Mouse (Mus musculus) heart, postnatal 0 days (tissue): Measurements from ENCODE around the gene Edem2.

Experiments
- CTCF ChIP-seq: IDR thresholded peaks from 2 replicates; pipeline ENCODE4 v1.5.1; 2016; ENCODE audit warnings: antibody characterized with exemption, control low read depth, low read depth
- EP300 ChIP-seq: IDR thresholded peaks from 2 replicates; pipeline ENCODE4 v1.6.1; 2016; ENCODE audit warnings: antibody characterized with exemption, low read depth

- TF ChIP-seq CTCF (no peak), EP300 (no peak)
Observed at GRCm38 (mm10) chr2:155689211-155689610, 40.1 kb downstream of the Edem2 start.
